Mouse (Mus musculus) intestine, postnatal 0 days (tissue): ENCODE data around the gene Fbll1. TPM values are rescaled to one million over a fixed set of nuclear protein-coding genes. Genes with fewer than 3 reads are reported as not detected.
A peak's percentile ranks its signal among the peaks of the same experiment; 100 is the strongest.

Source experiments
- ATAC-seq: fragments of 200-750 bp; cut with Nextera tagmentation; 2 replicates; pipeline ENCODE4 v1.8.0; 2017; ENCODE audit warnings: mild to moderate bottlenecking, moderate TSS enrichment, moderate library complexity
- H3K27ac ChIP-seq: fragments of 300-500 bp; sonication (generic); 2 replicates; pipeline ENCODE4 v1.5.1; 2014; ENCODE audit warnings: mild to moderate bottlenecking, low read depth, low read length, moderate library complexity
- H3K27me3 ChIP-seq: fragments of 300-500 bp; sonication (generic); replicated peaks from 2 replicates; pipeline ENCODE4 v1.6.1; 2014; ENCODE audit warnings: low read length, mixed read lengths; ENCODE audit not compliant: control insufficient read depth, insufficient read depth
- H3K36me3 ChIP-seq: fragments of 300-500 bp; sonication (generic); 2 replicates; pipeline ENCODE4 v1.6.1; 2014; ENCODE audit warnings: mild to moderate bottlenecking, moderate library complexity; ENCODE audit not compliant: control insufficient read depth, insufficient read depth
- H3K4me1 ChIP-seq: fragments of 300-500 bp; sonication (generic); replicated peaks from 2 replicates; pipeline ENCODE4 v1.6.1; 2014; ENCODE audit warnings: antibody characterized with exemption, low read length, mixed read lengths; ENCODE audit not compliant: control insufficient read depth, insufficient read depth
- H3K4me2 ChIP-seq: fragments of 300-500 bp; sonication (generic); replicated peaks from 2 replicates; pipeline ENCODE4 v1.6.1; 2014; ENCODE audit warnings: low read depth, mild to moderate bottlenecking, moderate library complexity
- H3K4me3 ChIP-seq: fragments of 300-500 bp; sonication (generic); 2 replicates; pipeline ENCODE4 v1.5.1; 2014; ENCODE audit warnings: low read depth, low read length
- H3K9ac ChIP-seq: fragments of 300-500 bp; sonication (generic); 2 replicates; pipeline ENCODE4 v1.6.1; 2014; ENCODE audit warnings: mild to moderate bottlenecking, low read depth, low read length
- H3K9me3 ChIP-seq: fragments of 300-500 bp; sonication (generic); 2 replicates; pipeline ENCODE4 v1.6.1; 2016; ENCODE audit warnings: mixed run types; ENCODE audit not compliant: control insufficient read depth
- CTCF ChIP-seq: sonication (generic); IDR thresholded peaks from 2 replicates; pipeline ENCODE4 v1.5.1; 2016; ENCODE audit warnings: low read depth, mild to moderate bottlenecking, control low read depth, antibody characterized with exemption, moderate library complexity
- WGBS: fragments of 180-500 bp; shearing (Covaris S2); extraction: QIAGEN DNeasy Blood & Tissue Kit; methylation state at CpG from one replicate; pipeline ENCODE4 v1.1.7; 2014; 5-methylcytosine and 5-hydroxymethylcytosine counted together
- polyA plus RNA-seq: library from polyadenylated mRNA; unstranded; fragments of >200 nt; fragmentation: Nextera tagmentation; extraction: Ambion mirVana; gene quantifications from 2 replicates; pipeline ENCODE4 v1.2.1, GENCODE M21; 2015

Gene Fbll1
- polyA plus RNA-seq, 1 experiment from 2014 or later: 0.69 TPM

GRCm38 (mm10) chr11:35775606-35776005 lies 23.1 kb downstream of the Fbll1 start:
- no peak overlapping the region for H3K4me3 ChIP-seq
- no peak for TF ChIP-seq CTCF
- no peak overlapping the region for H3K4me2 ChIP-seq
- 0 out of 2 replicates have a peak, but pooled peaks cover 3% of the 10 kb centered on the region for H3K4me1 ChIP-seq
- H3K36me3 ChIP-seq: peaks cover 30% of the 10 kb centered on the region
- 85% methylated on average over 3 of the region's 3 CpGs for WGBS
- no peak for ATAC-seq
- H3K27me3 ChIP-seq: no peaks in the 10 kb centered on the region
- no peak overlapping the region for H3K9ac ChIP-seq
- no peaks in the 10 kb centered on the region for H3K9me3 ChIP-seq
- H3K27ac ChIP-seq: no peak overlapping the region

GRCm38 (mm10) chr11:35770741-35771504 lies 27.8 kb downstream of the Fbll1 start:
- WGBS: 28% methylated on average over 9 of the region's 9 CpGs
- peak overlapping the region; percentile 96 for H3K4me3 ChIP-seq
- H3K9ac ChIP-seq: peak overlapping the region; percentile 96

DNA sequence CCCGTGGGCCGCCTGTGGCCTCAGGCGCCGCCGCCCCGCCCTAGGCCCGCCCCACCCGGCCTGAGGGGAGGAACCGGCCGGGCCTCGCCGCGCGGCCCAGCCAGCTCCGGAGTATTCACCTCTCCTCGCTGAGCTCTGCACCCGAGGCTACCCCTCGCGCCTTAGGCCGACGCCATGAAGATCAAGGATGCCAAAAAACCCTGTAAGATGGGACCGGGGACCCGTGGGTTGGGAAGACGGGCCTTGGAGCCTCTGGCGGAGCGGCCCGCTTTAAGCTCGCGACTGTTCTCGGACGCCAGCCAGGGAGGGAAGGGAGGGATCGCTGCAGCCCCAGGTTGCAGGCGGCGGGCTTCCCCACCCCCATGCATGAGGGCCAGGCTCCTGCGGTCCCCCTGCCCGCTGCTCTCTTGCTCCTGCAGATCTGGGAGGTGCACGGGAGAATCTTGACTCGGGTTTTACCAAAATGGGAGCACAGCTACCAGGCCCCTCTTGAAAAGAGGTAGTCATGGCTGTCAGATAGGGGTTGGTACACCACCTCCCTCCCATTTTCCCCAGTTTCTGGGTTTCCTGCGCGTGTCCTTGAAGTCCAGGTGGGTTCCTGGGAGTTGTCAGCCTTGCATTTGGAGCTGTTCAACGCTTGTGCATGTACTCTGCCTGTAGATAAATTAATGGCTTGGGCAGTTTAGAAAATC lies 28.8 kb downstream of the Fbll1 start:
- peak overlapping the region; percentile 73 for H3K4me2 ChIP-seq
- TF ChIP-seq CTCF: no peak
- H3K9me3 ChIP-seq: no peaks in the 10 kb centered on the region
- no peaks in the 10 kb centered on the region for H3K36me3 ChIP-seq
- WGBS: under 1% methylated on average over 32 of the region's 41 CpGs
- no peaks in the 10 kb centered on the region for H3K4me1 ChIP-seq
- H3K27me3 ChIP-seq: no peaks in the 10 kb centered on the region
- H3K4me3 ChIP-seq: peak overlapping the region; percentile 96
- H3K27ac ChIP-seq: peak overlapping the region; percentile 97
- peak; percentile 95 for ATAC-seq
- H3K9ac ChIP-seq: peak overlapping the region; percentile 96

More at GRCm38 (mm10) chr11:35770741-35771504, 27.8 kb downstream of the Fbll1 start:
- H3K36me3 ChIP-seq: no peaks in the 10 kb centered on the region
- no peak for ATAC-seq
- peak overlapping the region; percentile 97; the same call in 1 of the 2 replicates for H3K27ac ChIP-seq
- H3K27me3 ChIP-seq: no peaks in the 10 kb centered on the region
- 0 out of 2 replicates have a peak, but pooled peaks have one; percentile 13 for TF ChIP-seq CTCF
- H3K4me2 ChIP-seq: peak overlapping the region; percentile 73
- no peaks in the 10 kb centered on the region for H3K4me1 ChIP-seq
- no peaks in the 10 kb centered on the region for H3K9me3 ChIP-seq

GRCm38 (mm10) chr11:35769188-35769745 lies 29.4 kb downstream of the Fbll1 start, which contains the start of gene Pank3:
Gene Pank3, plus strand, starts transcription at chr11:35769484.
- peak within 1 kb of the TSS; percentile 97 for H3K27ac ChIP-seq
- H3K4me1 ChIP-seq: no peaks in the 10 kb centered on the region
- peak; percentile 99 for ATAC-seq
- H3K4me2 ChIP-seq: peak within 1 kb of the TSS; percentile 73
- TF ChIP-seq CTCF: peak; percentile 42
- no peaks in the 10 kb centered on the region for H3K36me3 ChIP-seq
- peak within 1 kb of the TSS; percentile 96 for H3K9ac ChIP-seq
- peak within 1 kb of the TSS; percentile 96 for H3K4me3 ChIP-seq
- WGBS: under 1% methylated on average over 37 of the region's 50 CpGs
- H3K9me3 ChIP-seq: no peaks in the 10 kb centered on the region
- no peaks in the 10 kb centered on the region for H3K27me3 ChIP-seq

DNA sequence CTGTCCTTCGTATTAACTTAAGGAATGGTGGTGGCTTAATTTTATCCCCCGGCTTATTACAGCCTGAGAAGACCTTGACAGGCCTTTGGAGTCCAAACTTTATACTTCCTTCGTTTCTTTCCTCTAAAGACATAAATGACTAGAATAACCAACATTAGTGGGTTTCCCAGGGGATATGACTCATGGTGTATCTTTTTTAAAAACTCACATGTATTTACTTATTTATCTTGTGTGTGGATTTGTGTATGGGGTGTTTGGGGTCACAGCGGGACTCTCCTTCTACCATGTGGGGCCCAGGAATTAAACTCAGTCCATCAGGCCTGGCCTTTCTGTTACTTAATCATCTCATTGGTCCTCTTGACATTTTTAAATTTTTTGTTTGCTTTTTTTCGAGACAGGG lies 31.8 kb downstream of the Fbll1 start:
- ATAC-seq: no peak
- TF ChIP-seq CTCF: no peak
- H3K27ac ChIP-seq: no peak overlapping the region
- no peak overlapping the region for H3K4me2 ChIP-seq
- no peaks in the 10 kb centered on the region for H3K36me3 ChIP-seq
- no peaks in the 10 kb centered on the region for H3K27me3 ChIP-seq
- no peak overlapping the region for H3K4me3 ChIP-seq
- H3K4me1 ChIP-seq: no peaks in the 10 kb centered on the region
- WGBS: 87% methylated on average over 5 of the region's 5 CpGs
- no peaks in the 10 kb centered on the region for H3K9me3 ChIP-seq
- H3K9ac ChIP-seq: no peak overlapping the region

DNA sequence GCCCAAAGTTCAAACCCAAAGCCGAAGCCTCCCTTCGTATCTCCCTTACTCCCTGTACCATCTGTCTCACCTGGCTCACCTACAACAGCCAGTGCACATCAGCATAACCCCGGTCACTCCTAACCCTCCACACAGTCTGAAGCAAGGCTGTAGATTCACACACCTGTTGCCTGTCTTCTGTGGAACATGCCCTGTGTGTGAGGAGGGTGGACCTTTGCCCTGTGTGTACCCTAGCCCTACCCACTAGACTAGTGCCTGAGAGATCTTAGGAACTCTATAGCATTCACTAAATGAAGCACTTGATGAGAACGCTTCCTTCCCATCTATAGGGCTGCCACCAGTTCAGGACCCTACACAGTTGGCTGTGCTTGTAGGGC lies 38.1 kb downstream of the Fbll1 start:
- TF ChIP-seq CTCF: no peak
- Histone ChIP-seq H3K9ac (0 out of 2 replicates have a peak overlapping the region, but pooled peaks have one; percentile 0), H3K4me1 (peaks cover 6% of the 10 kb centered on the region; the same call in 1 of the 2 replicates), H3K9me3 (no peaks in the 10 kb centered on the region), H3K27ac (peak overlapping the region; percentile 86), H3K27me3 (no peaks in the 10 kb centered on the region), H3K4me2 (no peak overlapping the region), H3K36me3 (no peaks in the 10 kb centered on the region), H3K4me3 (no peak overlapping the region)
- whole genome bisulfite sequencing: 65% methylated on average over 4 of the region's 4 CpGs
- ATAC-seq: peak; percentile 93
